Mouse (Mus musculus) right cerebral cortex, postnatal 4 days (tissue): ENCODE results near the gene Rnd1.

Experiments used
- DNase-seq: peaks from one replicate; pipeline ENCODE4 v3.0.0-alpha.2; 2022

The Rnd1 gene

GRCm38 (mm10) chr15:98676471-98676870 lies 790 bp downstream of the Rnd1 start:
- DNase-seq, result peak; percentile 51

GRCm38 (mm10) chr15:98675634-98676250 lies 1.5 kb downstream of the Rnd1 start:
- DNase-seq, result no peak

GRCm38 (mm10) chr15:98674994-98675545 lies 2.2 kb downstream of the Rnd1 start:
- no peak for DNase-seq

- DNase-seq, result peak; percentile 75
These were observed 2.8 kb downstream of the Rnd1 start for GRCm38 (mm10) chr15:98674284-98674993.

GRCm38 (mm10) chr15:98673732-98674131 lies 3.5 kb downstream of the Rnd1 start:
- DNase-seq, result no peak

GRCm38 (mm10) chr15:98672592-98672991 lies 4.7 kb downstream of the Rnd1 start:
- DNase-seq, result no peak

GRCm38 (mm10) chr15:98664042-98664907 lies 13.0 kb downstream of the Rnd1 start:
- DNase-seq, result no peak

- peak; percentile 93 for DNase-seq
These were observed 14.4 kb downstream of the Rnd1 start, which contains the start of gene Ddx23 for GRCm38 (mm10) chr15:98662567-98663545. Gene Ddx23, minus strand, starts transcription at chr15:98662894.

- DNase-seq, result no peak
These were observed 15.1 kb downstream of the Rnd1 start for GRCm38 (mm10) chr15:98662198-98662566.

GRCm38 (mm10) chr15:98656982-98657751 lies 20.1 kb downstream of the Rnd1 start:
- DNase-seq, result no peak

- no peak for DNase-seq
These were observed 25.1 kb downstream of the Rnd1 start for GRCm38 (mm10) chr15:98652174-98652573.

- no peak for DNase-seq
These were observed 25.8 kb downstream of the Rnd1 start for GRCm38 (mm10) chr15:98651431-98651830.

- DNase-seq, result no peak
These were observed 29.2 kb downstream of the Rnd1 start for GRCm38 (mm10) chr15:98648071-98648470.

GRCm38 (mm10) chr15:98647308-98647707 lies 30.0 kb downstream of the Rnd1 start:
- DNase-seq, result no peak

- no peak for DNase-seq
These were observed 30.5 kb downstream of the Rnd1 start for GRCm38 (mm10) chr15:98646737-98647136.

GRCm38 (mm10) chr15:98645057-98646026 lies 31.9 kb downstream of the Rnd1 start:
- DNase-seq, result no peak

- DNase-seq, result no peak
These were observed 32.9 kb downstream of the Rnd1 start for GRCm38 (mm10) chr15:98644406-98644805.

- no peak for DNase-seq
These were observed 37.1 kb downstream of the Rnd1 start for GRCm38 (mm10) chr15:98640157-98640556.

- no peak for DNase-seq
These were observed 40.1 kb downstream of the Rnd1 start for GRCm38 (mm10) chr15:98637155-98637554.

- DNase-seq, result peak; percentile 71
These were observed 40.7 kb downstream of the Rnd1 start for GRCm38 (mm10) chr15:98636517-98636916.
